Comparison of ENCODE assay signal across 29 mouse cellular contexts in the genomic region with DNA sequence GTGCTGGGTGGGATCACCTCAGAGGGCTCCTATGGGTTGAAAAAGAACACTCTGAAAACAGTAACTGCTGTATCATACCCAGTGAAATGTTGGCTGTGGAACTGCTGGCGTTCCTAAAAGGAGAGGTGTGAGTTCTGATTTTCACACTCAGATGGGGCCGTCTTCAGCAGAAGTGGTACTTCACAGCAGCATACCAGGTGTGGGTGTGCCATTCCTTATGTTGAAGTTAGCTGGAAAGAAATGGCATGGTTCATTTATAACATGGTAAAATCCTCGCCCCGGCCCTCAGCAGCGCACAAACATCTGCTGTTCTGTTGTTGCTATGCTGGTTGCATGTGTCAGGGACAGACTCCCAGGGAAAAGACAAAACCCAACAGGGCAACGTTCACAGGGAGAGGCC. TPM values are rescaled to one million over a fixed set of nuclear protein-coding genes. Genes with fewer than 3 reads are reported as not detected.
DNase-seq lines count a peak whose midpoint lies in the region; ATAC-seq and TF ChIP-seq lines count a peak whose summit lies in the region.
"Had no signal": no experiment of that assay in that cellular context is flagged by ENCODE, and none has a peak within 500 bp of the region (broad histone marks: within the 10 kb centered on the region; RNA-seq: fewer than 3 reads in every experiment).

No protein-coding gene starts in this region.

- H3K4me3 ChIP-seq in left cerebral cortex, adult 2 months, result no peak overlapping the region
- no peak overlapping the region for H3K4me3 ChIP-seq in hindbrain, postnatal 0 days (ENCODE audit: low read length)
- H3K4me3 ChIP-seq: embryonic facial prominence, embryonic 13.5 days; forebrain, embryonic 12.5 days; gastrocnemius, adult 2 months; heart, embryonic 12.5 days; hindbrain, embryonic 10.5 days had no signal

- ATAC-seq in frontal cortex, adult (ENCODE audit: low TSS enrichment), result peak; percentile 86
- no peak for ATAC-seq in hindbrain, postnatal 0 days
- ATAC-seq: CD4-positive, CD25-positive, alpha-beta regulatory T cell, adult 4 months; forebrain, embryonic 16.5 days had no signal

- WGBS in hindbrain, postnatal 0 days, result 84% methylated on average over 6 of the region's 6 CpGs

- intact Hi-C loops in left cerebral cortex, adult 2 months (cut with DNase I), result no loop called here
- intact Hi-C loops in left cerebral cortex, postnatal 4 days (cut with DNase I), result no loop called here

- no peaks in the 10 kb centered on the region for H3K4me1 ChIP-seq in hindbrain, postnatal 0 days (ENCODE audit: insufficient read depth, low read length)
- H3K4me1 ChIP-seq: embryonic facial prominence, embryonic 13.5 days; forebrain, embryonic 12.5 days; heart, embryonic 12.5 days; hindbrain, embryonic 10.5 days had no signal

- no peaks in the 10 kb centered on the region for H3K27me3 ChIP-seq in hindbrain, postnatal 0 days (ENCODE audit: insufficient read depth, low read length)
- H3K27me3 ChIP-seq: embryonic facial prominence, embryonic 13.5 days; forebrain, embryonic 12.5 days; heart, embryonic 12.5 days had no signal

- no peak for DNase-seq in frontal cortex, postnatal 10 days (ENCODE audit: low spot score in 2 of 2)
- DNase-seq in left cerebral cortex, adult 2 months (ENCODE audit: extremely low spot score in 1 of 2, low spot score in 2 of 2), result peak in 1 of 2 experiments; percentile 30
- no peak for DNase-seq in left cerebral cortex, postnatal 4 days
- peak; percentile 51 for DNase-seq in right cerebral cortex, postnatal 25 days
- no peak for DNase-seq in right cerebral cortex, postnatal 10 days (ENCODE audit: low spot score in 2 of 2)
- DNase-seq in hindbrain, postnatal 0 days (ENCODE audit: low spot score), result no peak
- DNase-seq in T-cell, adult 2 months (ENCODE audit: low spot score), result no peak
- DNase-seq: adrenal gland, postnatal 10 days; B cell, adult 2 months; cerebellum, adult 11-12 months; cerebellum, adult 9-10 months; cerebellum, postnatal 25 days; gastrocnemius, adult 2 months; gastrocnemius, postnatal 25 days had no signal

- H3K36me3 ChIP-seq in hindbrain, postnatal 0 days (ENCODE audit: insufficient read depth, low read length), result peaks cover 10% of the 10 kb centered on the region
- H3K36me3 ChIP-seq: G1E; heart, embryonic 12.5 days had no signal

- no peak overlapping the region for H3K4me2 ChIP-seq in hindbrain, postnatal 0 days (ENCODE audit: low read depth, low read length)
- H3K4me2 ChIP-seq: embryonic facial prominence, embryonic 13.5 days; forebrain, embryonic 12.5 days; heart, embryonic 12.5 days; hindbrain, embryonic 14.5 days had no signal

- H3K9ac ChIP-seq in hindbrain, postnatal 0 days (replicated peaks; ENCODE audit: low read length), result no peak overlapping the region
- H3K9ac ChIP-seq: embryonic facial prominence, embryonic 13.5 days; forebrain, embryonic 12.5 days; heart, embryonic 12.5 days; hindbrain, embryonic 14.5 days had no signal

- TF ChIP-seq CTCF in left cerebral cortex, adult 2 months (IDR thresholded peaks at IDR 0.05), result no peak
- TF ChIP-seq CTCF in hindbrain, postnatal 0 days (IDR thresholded peaks at IDR 0.05; ENCODE audit: low read depth), result no peak

- no peaks in the 10 kb centered on the region for H3K9me3 ChIP-seq in hindbrain, postnatal 0 days (ENCODE audit: low read length)
- H3K9me3 ChIP-seq: embryonic facial prominence, embryonic 13.5 days; forebrain, embryonic 12.5 days; heart, embryonic 12.5 days; hindbrain, embryonic 10.5 days had no signal

- peak overlapping the region; percentile 28; the same call in 1 of the 2 replicates for H3K27ac ChIP-seq in left cerebral cortex, adult 2 months
- no peak overlapping the region for H3K27ac ChIP-seq in hindbrain, postnatal 0 days
- H3K27ac ChIP-seq: embryonic facial prominence, embryonic 13.5 days; forebrain, embryonic 12.5 days; gastrocnemius, adult 2 months; hindbrain, embryonic 10.5 days; hindbrain, embryonic 14.5 days had no signal

RNA-seq across cellular contexts. Expression of a gene that starts 28.2 kb away (rescaled TPM):
- total RNA-seq in left cerebral cortex, adult 2 months (2021), result not detected
- total RNA-seq in left cerebral cortex, postnatal 4 days (2021), result not detected
- total RNA-seq in hindbrain, postnatal 0 days (2014; rRNA removed), result 0.63 TPM in 1 of 2 replicates, not detected in the other
- not detected in 2 replicates for polyA plus RNA-seq in hindbrain, postnatal 0 days (2015; fragmentation: Nextera tagmentation; extraction: Ambion mirVana)
- total RNA-seq: adrenal gland, postnatal 10 days; adrenal gland, postnatal 4 days; G1E; gastrocnemius, adult 2 months; gastrocnemius, postnatal 25 days; granulocyte monocyte progenitor cell, adult 5-6 weeks; heart, adult 8-10 months; heart, postnatal 25 days had no signal
- polyA plus RNA-seq: CD4-positive, CD25-positive, alpha-beta regulatory T cell, adult 4 months; embryonic facial prominence, embryonic 13.5 days; forebrain, embryonic 12.5 days; forebrain, embryonic 16.5 days; G1E; heart, embryonic 12.5 days; heart, embryonic 16.5 days; hindbrain, embryonic 10.5 days; hindbrain, embryonic 14.5 days had no signal

RNA-seq across cellular contexts. Expression of a gene that starts 37.6 kb away (rescaled TPM):
- not detected for total RNA-seq in left cerebral cortex, adult 2 months (2021)
- total RNA-seq in left cerebral cortex, postnatal 4 days (2021), result not detected
- not detected in 2 replicates for total RNA-seq in hindbrain, postnatal 0 days (2014; rRNA removed)
- not detected in 2 replicates for polyA plus RNA-seq in hindbrain, postnatal 0 days (2015; fragmentation: Nextera tagmentation; extraction: Ambion mirVana)
- total RNA-seq: adrenal gland, postnatal 4 days; G1E; gastrocnemius, adult 2 months; gastrocnemius, postnatal 25 days; granulocyte monocyte progenitor cell, adult 5-6 weeks; heart, adult 8-10 months; heart, postnatal 25 days had no signal
- polyA plus RNA-seq: CD4-positive, CD25-positive, alpha-beta regulatory T cell, adult 4 months; cortical plate, adult 2 months; embryonic facial prominence, embryonic 13.5 days; forebrain, embryonic 12.5 days; forebrain, embryonic 16.5 days; G1E; heart, embryonic 12.5 days; heart, embryonic 16.5 days; hindbrain, embryonic 10.5 days; hindbrain, embryonic 14.5 days had no signal

RNA-seq across cellular contexts. Expression of a gene that starts 48.6 kb away (rescaled TPM):
- total RNA-seq in left cerebral cortex, adult 2 months (2021), result not detected
- total RNA-seq in left cerebral cortex, postnatal 4 days (2021), result not detected
- total RNA-seq in hindbrain, postnatal 0 days (2014; rRNA removed), result not detected in 2 replicates
- not detected in 2 replicates for polyA plus RNA-seq in hindbrain, postnatal 0 days (2015; fragmentation: Nextera tagmentation; extraction: Ambion mirVana)
- total RNA-seq: adrenal gland, postnatal 10 days; adrenal gland, postnatal 4 days; G1E; gastrocnemius, adult 2 months; gastrocnemius, postnatal 25 days; granulocyte monocyte progenitor cell, adult 5-6 weeks; heart, adult 8-10 months; heart, postnatal 25 days had no signal
- polyA plus RNA-seq: CD4-positive, CD25-positive, alpha-beta regulatory T cell, adult 4 months; cortical plate, adult 2 months; embryonic facial prominence, embryonic 13.5 days; forebrain, embryonic 12.5 days; forebrain, embryonic 16.5 days; G1E; heart, embryonic 12.5 days; heart, embryonic 16.5 days; hindbrain, embryonic 10.5 days; hindbrain, embryonic 14.5 days had no signal
